Mouse (Mus musculus) regulatory T cell (primary cell): ENCODE data around the gene Gm12789.
"Not testable (repeated sequence)": the region's sequence is repeated elsewhere in the genome, so short reads cannot be mapped to it uniquely, and the experiment has no call there.

ENCODE experiments used
- in situ Hi-C: fragments of 300-600 bp; cut with MboI, MseI; formaldehyde crosslinking; loops from one replicate; pipeline ENCODE4 v1.15.1; 2025; ENCODE audit warnings: high pct_unique_total_duplicates

The Gm12789 gene

GRCm38 (mm10) chr4:101986326-101986725 lies at the start of gene Gm12789:
TSS of gene Gm12789 (plus strand) at chr4:101986626.
- in situ Hi-C loops: loop anchor here (5.0 kb wide), 1 partner anchor 329 kb away; no protein-coding TSS in a partner anchor

- in situ Hi-C loops: not testable (repeated sequence)
These were observed 46.3 kb upstream of the Gm12789 start, which contains the start of gene Gm12794 for GRCm38 (mm10) chr4:101940107-101940506. TSS of gene Gm12794 (plus strand) at chr4:101940407.

DNA sequence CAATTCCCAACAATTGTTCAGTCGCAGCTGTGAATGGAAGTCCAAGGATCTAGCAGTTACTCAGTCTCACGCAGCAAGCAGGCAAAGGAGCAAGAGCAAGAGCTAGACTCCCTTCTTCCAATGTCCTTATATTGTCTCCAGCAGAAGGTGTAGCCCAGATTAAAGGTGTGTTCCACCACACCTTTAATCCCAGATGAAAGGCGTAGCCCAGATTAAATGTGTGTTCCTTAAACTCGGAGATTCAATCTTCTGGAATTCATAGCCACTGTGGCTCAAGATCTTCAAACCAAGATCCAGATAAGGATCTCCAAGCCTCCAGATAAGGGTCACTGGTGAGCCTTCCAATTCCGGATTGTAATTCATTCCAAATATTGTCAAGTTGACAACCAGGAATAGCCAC lies 5.5 kb upstream of the Gm12789 start, which contains the start of gene Gm12790:
TSS of gene Gm12790 (minus strand) at position 101 of the 400 bp plus-strand sequence.
- in situ Hi-C loops: not testable (repeated sequence)

- in situ Hi-C loops: loop anchor here (5.0 kb wide), 1 partner anchor 328 kb away; no protein-coding TSS in a partner anchor
These were observed 748 bp upstream of the Gm12789 start for GRCm38 (mm10) chr4:101985678-101986077.

- in situ Hi-C loops: no loop called here
These were observed 11.0 kb downstream of the Gm12789 start for GRCm38 (mm10) chr4:101997426-101997825.

DNA sequence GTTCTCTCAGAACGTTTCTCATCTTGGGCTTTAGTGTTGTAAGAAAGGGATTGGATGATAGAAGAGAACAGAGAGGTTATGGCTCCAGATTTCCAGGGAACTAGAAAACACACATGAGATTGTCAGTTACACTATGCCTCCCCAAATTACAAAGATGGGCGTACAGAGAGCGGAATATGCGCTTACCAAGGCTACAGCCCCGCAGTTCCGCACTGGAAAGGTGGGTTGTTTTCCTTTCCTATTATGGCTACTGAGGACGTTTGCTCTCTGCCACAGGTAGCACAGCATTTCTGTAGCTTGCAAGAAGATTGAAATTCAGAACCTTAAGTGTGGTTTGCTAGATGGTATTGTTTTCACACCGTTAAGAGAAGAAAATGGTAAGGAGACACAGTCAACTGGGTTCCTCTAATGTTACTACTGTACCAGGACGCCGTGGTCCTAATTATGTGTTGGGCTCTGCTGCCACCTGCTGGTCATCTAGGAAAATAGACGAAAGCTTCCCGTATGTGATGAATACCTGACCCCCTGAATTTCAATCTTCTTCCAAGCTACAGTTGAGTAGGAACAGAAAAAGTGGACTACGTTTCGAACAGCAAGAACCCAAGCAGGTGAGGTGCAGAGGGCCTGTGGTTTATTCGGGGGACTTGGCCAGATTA lies 12.0 kb downstream of the Gm12789 start:
- in situ Hi-C loops: no loop called here

- in situ Hi-C loops: no loop called here
These were observed 40.2 kb downstream of the Gm12789 start for GRCm38 (mm10) chr4:102026619-102027018.
